Mouse (Mus musculus) adrenal gland, postnatal 4 days (tissue): Measurements from ENCODE around the gene Chid1. TPM values are rescaled to one million over a fixed set of nuclear protein-coding genes. Genes with fewer than 3 reads are reported as not detected.

ENCODE experiments used
- DNase-seq, 2 experiments: peaks; one replicate each; pipeline ENCODE4 v3.0.0; 2021 to 2022; ENCODE audit warnings: low spot score in 2 of 2, mixed read lengths in 2 of 2
- long read RNA-seq, 2 experiments: library from polyadenylated mRNA; stranded (forward); transcript quantifications; one replicate each; pipeline ENCODE4 v2.0.0; 2021
- total RNA-seq, 2 experiments: library from RNA; stranded (reverse); gene quantifications; 2 replicates each; pipeline ENCODE4 v1.2.3; 2021

Chid1 gene
- 10 to 100 TPM; 42.4 to 49.2 TPM for total RNA-seq
- long read RNA-seq, experiment 1, full-length matches to known transcripts, result 29 of 35 reads
- long read RNA-seq, experiment 1, partial matches to known transcripts, result 1 of 35 reads
- long read RNA-seq, experiment 1, other reads (novel, unspliced or antisense), result 5 of 35 reads
- long read RNA-seq, experiment 2, full-length matches to known transcripts, result 48 of 66 reads
- long read RNA-seq, experiment 2, partial matches to known transcripts, result 7 of 66 reads
- long read RNA-seq, experiment 2, other reads (novel, unspliced or antisense), result 11 of 66 reads

- peak; percentile 92 to 97 for DNase-seq
These were observed at the start of gene Chid1 for GRCm38 (mm10) chr7:141539556-141540311. Gene Chid1 (minus strand): TSS chr7:141539857.

GRCm38 (mm10) chr7:141588890-141589289 lies 49.2 kb upstream of the Chid1 start:
- no peak for DNase-seq

GRCm38 (mm10) chr7:141585881-141586280 lies 46.2 kb upstream of the Chid1 start:
- DNase-seq, result no peak

GRCm38 (mm10) chr7:141585288-141585687 lies 45.6 kb upstream of the Chid1 start:
- no peak for DNase-seq

- DNase-seq, result no peak
These were observed 44.6 kb upstream of the Chid1 start for GRCm38 (mm10) chr7:141584048-141584841.

GRCm38 (mm10) chr7:141581323-141581722 lies 41.7 kb upstream of the Chid1 start:
- DNase-seq, result no peak

- no peak for DNase-seq
These were observed 39.3 kb upstream of the Chid1 start for GRCm38 (mm10) chr7:141578943-141579342.

- no peak for DNase-seq
These were observed 38.9 kb upstream of the Chid1 start for GRCm38 (mm10) chr7:141578511-141578910.

GRCm38 (mm10) chr7:141577801-141578200 lies 38.1 kb upstream of the Chid1 start:
- DNase-seq, result no peak

- DNase-seq, result no peak
These were observed 35.8 kb upstream of the Chid1 start for GRCm38 (mm10) chr7:141575481-141575880.

GRCm38 (mm10) chr7:141574041-141574440 lies 34.4 kb upstream of the Chid1 start:
- no peak for DNase-seq

- DNase-seq, result no peak
These were observed 31.1 kb upstream of the Chid1 start for GRCm38 (mm10) chr7:141570625-141571295.

- DNase-seq, result no peak
These were observed 30.3 kb upstream of the Chid1 start for GRCm38 (mm10) chr7:141569916-141570315.

- no peak for DNase-seq
These were observed 29.7 kb upstream of the Chid1 start for GRCm38 (mm10) chr7:141569283-141569803.

GRCm38 (mm10) chr7:141566587-141566986 lies 26.9 kb upstream of the Chid1 start:
- no peak for DNase-seq

GRCm38 (mm10) chr7:141564561-141564960 lies 24.9 kb upstream of the Chid1 start:
- no peak for DNase-seq

- no peak for DNase-seq
These were observed 23.3 kb upstream of the Chid1 start for GRCm38 (mm10) chr7:141562852-141563427.

- DNase-seq, result no peak
These were observed 22.8 kb upstream of the Chid1 start for GRCm38 (mm10) chr7:141562421-141562851.

GRCm38 (mm10) chr7:141561682-141562391 lies 22.2 kb upstream of the Chid1 start, which contains the start of gene Ap2a2:
Gene Ap2a2 (plus strand): TSS chr7:141562173.
- DNase-seq, result peak; percentile 68 to 86

- DNase-seq, result no peak
These were observed 20.8 kb upstream of the Chid1 start for GRCm38 (mm10) chr7:141560471-141560870.
